In the genomic region with DNA sequence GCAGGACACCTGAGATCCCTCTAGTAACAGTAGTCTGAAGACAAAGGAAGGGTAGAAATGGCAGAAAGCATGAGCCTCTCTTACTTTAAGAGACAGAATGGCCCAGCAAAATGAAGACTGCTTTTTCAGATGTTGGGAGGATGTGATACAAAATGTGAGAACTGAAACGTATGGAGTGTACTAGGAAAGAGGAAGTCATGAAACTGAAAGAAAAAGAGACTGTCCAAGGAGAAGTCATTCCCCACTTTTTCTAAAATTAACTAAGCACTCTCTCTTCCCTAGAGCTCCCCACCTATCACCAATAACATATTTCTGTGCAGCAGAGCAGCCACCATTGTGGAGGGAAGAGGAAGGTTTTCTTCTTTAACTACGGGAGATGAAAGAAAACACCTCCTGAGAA, we compare ENCODE assay signal across 36 mouse cellular contexts. TPM values are rescaled to one million over a fixed set of nuclear protein-coding genes. Genes with fewer than 3 reads are reported as not detected.
A peak's percentile ranks its signal among the peaks of the same experiment; 100 is the strongest.
DNase-seq lines count a peak whose midpoint lies in the region; ATAC-seq and TF ChIP-seq lines count a peak whose summit lies in the region.
"Had no signal": no experiment of that assay in that cellular context is flagged by ENCODE, and none has a peak within 500 bp of the region (broad histone marks: within the 10 kb centered on the region; RNA-seq: fewer than 3 reads in every experiment).

A gene (plus strand): TSS at position 322 of the 400 bp plus-strand sequence.

- no peaks in the 10 kb centered on the region for H3K36me3 ChIP-seq in liver, postnatal 0 days (replicated peaks; ENCODE audit: insufficient read depth, low read length)
- H3K36me3 ChIP-seq in forebrain, embryonic 12.5 days (replicated peaks), result no peaks in the 10 kb centered on the region
- H3K36me3 ChIP-seq: forebrain, embryonic 10.5 days; heart, embryonic 12.5 days; heart, embryonic 15.5 days; hindbrain, embryonic 10.5 days; hindbrain, embryonic 13.5 days; intestine, embryonic 15.5 days had no signal

- DNase-seq in liver, postnatal 0 days, result no peak
- no peak for DNase-seq in liver
- no peak for DNase-seq in left cerebral cortex, postnatal 25 days (ENCODE audit: low spot score in 2 of 2)
- no peak for DNase-seq in adrenal gland, postnatal 25 days
- DNase-seq: adrenal gland, adult 8-10 months; adrenal gland, postnatal 36 days; cerebellum, adult 18-20 months; cerebellum, adult 9-10 months; cerebellum, postnatal 14 days; forebrain, postnatal 0 days; gastrocnemius, adult 2 months; gastrocnemius, postnatal 14 days; heart, adult 2 months; heart, postnatal 10 days; heart, postnatal 36 days; kidney, adult 11 months had no signal

- H3K9ac ChIP-seq in liver, postnatal 0 days (replicated peaks), result no peak within 1 kb of the TSS
- H3K9ac ChIP-seq in forebrain, embryonic 12.5 days, result no peak within 1 kb of the TSS
- H3K9ac ChIP-seq: forebrain, postnatal 0 days; heart, embryonic 12.5 days; heart, embryonic 15.5 days; hindbrain, embryonic 13.5 days; intestine, embryonic 15.5 days had no signal

- intact Hi-C loops in left cerebral cortex, postnatal 25 days (cut with DNase I), result no loop called here

- 0 out of 2 replicates have a peak, but pooled peaks cover 3% of the 10 kb centered on the region for H3K4me1 ChIP-seq in liver, postnatal 0 days (ENCODE audit: insufficient read depth)
- H3K4me1 ChIP-seq in brown adipose tissue, adult 24 weeks (ENCODE audit: control insufficient read depth, insufficient read depth, insufficient read length, low read length), result no peaks in the 10 kb centered on the region
- H3K4me1 ChIP-seq in forebrain, embryonic 12.5 days, result no peaks in the 10 kb centered on the region
- H3K4me1 ChIP-seq: forebrain, embryonic 10.5 days; heart, embryonic 12.5 days; heart, embryonic 15.5 days; hindbrain, embryonic 10.5 days; hindbrain, embryonic 13.5 days; intestine, embryonic 15.5 days had no signal

- TF ChIP-seq EP300 in liver, postnatal 0 days (IDR thresholded peaks at IDR 0.05; ENCODE audit: low read depth), result no peak

- TF ChIP-seq CTCF in liver, postnatal 0 days (IDR thresholded peaks at IDR 0.05; ENCODE audit: low read depth), result no peak

- no peak within 1 kb of the TSS for H3K4me3 ChIP-seq in liver, postnatal 0 days (ENCODE audit: low read depth, low read length)
- no peak within 1 kb of the TSS for H3K4me3 ChIP-seq in brown adipose tissue, adult 24 weeks (ENCODE audit: insufficient read depth, low read depth, low read length)
- no peak within 1 kb of the TSS for H3K4me3 ChIP-seq in forebrain, embryonic 12.5 days (replicated peaks)
- H3K4me3 ChIP-seq: forebrain, embryonic 10.5 days; gastrocnemius, adult 2 months; heart, adult 2 months; heart, embryonic 12.5 days; heart, embryonic 15.5 days; hindbrain, embryonic 10.5 days; hindbrain, embryonic 13.5 days; intestine, embryonic 15.5 days had no signal

- 50% methylated on average over 2 of the region's 2 CpGs for WGBS in liver, postnatal 0 days (ENCODE audit: insufficient replicate concordance)
- 89% methylated on average over 2 of the region's 2 CpGs for WGBS in forebrain, embryonic 12.5 days

- no peaks in the 10 kb centered on the region for H3K9me3 ChIP-seq in liver, postnatal 0 days (ENCODE audit: low read length)
- H3K9me3 ChIP-seq in forebrain, embryonic 12.5 days, result no peaks in the 10 kb centered on the region
- H3K9me3 ChIP-seq: heart, embryonic 12.5 days; heart, embryonic 15.5 days; hindbrain, embryonic 10.5 days; hindbrain, embryonic 13.5 days; intestine, embryonic 15.5 days had no signal

- H3K4me2 ChIP-seq in liver, postnatal 0 days (ENCODE audit: low read depth, low read length), result no peak within 1 kb of the TSS
- no peak within 1 kb of the TSS for H3K4me2 ChIP-seq in forebrain, embryonic 12.5 days
- H3K4me2 ChIP-seq: heart, embryonic 12.5 days; heart, embryonic 15.5 days; hindbrain, embryonic 13.5 days; intestine, embryonic 15.5 days had no signal

- no peak for ATAC-seq in liver, postnatal 0 days
- ATAC-seq in megakaryocyte, adult 5-6 weeks (ENCODE audit: poor library complexity, severe bottlenecking), result peak; percentile 89
- ATAC-seq in forebrain, embryonic 12.5 days (ENCODE audit: low FRiP score), result no peak
- ATAC-seq: activated CD4-positive, CD25-positive, alpha-beta regulatory T cell, adult 4 months; CD4-positive, CD25-positive, alpha-beta regulatory T cell, adult 4 months; forebrain, embryonic 14.5 days; forebrain, postnatal 0 days; hindbrain, embryonic 16.5 days; intestine, embryonic 15.5 days had no signal

- no peaks in the 10 kb centered on the region for H3K27me3 ChIP-seq in liver, postnatal 0 days (ENCODE audit: insufficient read depth, low read length)
- H3K27me3 ChIP-seq in forebrain, embryonic 12.5 days, result no peaks in the 10 kb centered on the region
- H3K27me3 ChIP-seq: heart, embryonic 12.5 days; heart, embryonic 15.5 days; hindbrain, embryonic 13.5 days; intestine, embryonic 15.5 days had no signal

- H3K27ac ChIP-seq in liver, postnatal 0 days (ENCODE audit: low read depth), result peak within 1 kb of the TSS; percentile 41
- H3K27ac ChIP-seq in brown adipose tissue, adult 24 weeks (replicated peaks; ENCODE audit: low read depth, low read length), result peak within 1 kb of the TSS; percentile 17; the same call in 1 of the 2 replicates
- H3K27ac ChIP-seq in forebrain, embryonic 12.5 days, result no peak within 1 kb of the TSS
- H3K27ac ChIP-seq: forebrain, embryonic 10.5 days; gastrocnemius, adult 2 months; heart, adult 2 months; heart, embryonic 15.5 days; hindbrain, embryonic 10.5 days; hindbrain, embryonic 13.5 days; intestine, embryonic 15.5 days had no signal

RNA-seq across cellular contexts. Expression of the gene that starts here (rescaled TPM):
- polyA plus RNA-seq in liver, postnatal 0 days (2015; fragmentation: Nextera tagmentation; extraction: Ambion mirVana), result 0.20 and 0.27 TPM in 2 replicates
- polyA plus RNA-seq in brown adipose tissue, adult 24 weeks (2012; ENCODE audit: insufficient read depth, insufficient read length, missing spikeins), result not detected in 2 replicates
- 0.45 and 1.3 TPM in 2 replicates for total RNA-seq in megakaryocyte, adult 5-6 weeks (2015)
- total RNA-seq in megakaryocyte, adult 5-6 weeks (2017), result 1.2 and 1.4 TPM in 2 replicates
- not detected for total RNA-seq in left cerebral cortex, postnatal 25 days (2021)
- polyA plus RNA-seq in forebrain, embryonic 12.5 days (2016; fragmentation: Nextera tagmentation; extraction: Ambion mirVana), result not detected in 2 replicates
- not detected in 2 replicates for total RNA-seq in adrenal gland, postnatal 25 days (2021)
- total RNA-seq: ES-E14; forebrain, postnatal 0 days; gastrocnemius, adult 2 months; gastrocnemius, postnatal 14 days; gastrocnemius, postnatal 4 days had no signal
- polyA plus RNA-seq: activated CD4-positive, CD25-positive, alpha-beta regulatory T cell, adult 4 months; C2C12; cortical plate, adult 2 months; embryonic facial prominence, embryonic 11.5 days; embryonic facial prominence, embryonic 14.5 days; forebrain, embryonic 10.5 days; forebrain, embryonic 14.5 days; forebrain, postnatal 0 days; frontal cortex, adult 2 months; heart, embryonic 12.5 days; heart, embryonic 15.5 days; hindbrain, embryonic 10.5 days; hindbrain, embryonic 13.5 days; hindbrain, embryonic 16.5 days; intestine, embryonic 15.5 days had no signal
